Mouse (Mus musculus) C2C12 (cell line): ENCODE data around the gene Etv5. TPM values are rescaled to one million over a fixed set of nuclear protein-coding genes. Genes with fewer than 3 reads are reported as not detected.

Experiments used
- H3K27me3 ChIP-seq: one replicate; pipeline ENCODE4 v1.6.1; 2011; ENCODE audit not compliant: control insufficient read depth, insufficient read depth, insufficient read length
- H3K36me3 ChIP-seq: one replicate; pipeline ENCODE4 v1.6.1; 2011; ENCODE audit not compliant: control insufficient read depth, insufficient read depth
- H3K4me3 ChIP-seq: one replicate; pipeline ENCODE4 v1.5.1; 2011; ENCODE audit warnings: mild to moderate bottlenecking, control low read depth; ENCODE audit not compliant: poor library complexity, insufficient read depth, severe bottlenecking
- H3K79me2 ChIP-seq: one replicate; pipeline ENCODE4 v1.6.1; 2011; ENCODE audit not compliant: control insufficient read depth, insufficient read depth
- H3K79me3 ChIP-seq: one replicate; pipeline ENCODE4 v1.6.1; 2011; ENCODE audit warnings: low read depth, control low read depth
- H3ac ChIP-seq: one replicate; pipeline ENCODE3; 2011; ENCODE audit warnings: low read depth; ENCODE audit not compliant: control insufficient read depth, insufficient read length
- CEBPB ChIP-seq: IDR thresholded peaks from one replicate; pipeline ENCODE4 v1.6.1; 2011; ENCODE audit warnings: low read depth, mild to moderate bottlenecking, control low read depth, moderate library complexity
- CTCF ChIP-seq: IDR thresholded peaks from one replicate; pipeline ENCODE4 v1.5.1; 2011; ENCODE audit not compliant: control insufficient read depth, insufficient read depth, insufficient read length
- FOSL1 ChIP-seq: IDR thresholded peaks from one replicate; pipeline ENCODE4 v1.8.0; 2011; ENCODE audit warnings: mild to moderate bottlenecking, low read length; ENCODE audit not compliant: poor library complexity, insufficient read depth, severe bottlenecking
- MAX ChIP-seq: IDR thresholded peaks from one replicate; pipeline ENCODE4 v1.6.1; 2011; ENCODE audit warnings: mild to moderate bottlenecking, control low read depth
- MYOD1 ChIP-seq: IDR thresholded peaks from one replicate; pipeline ENCODE4 v1.6.1; 2011; ENCODE audit warnings: low read depth; ENCODE audit not compliant: control insufficient read depth, insufficient read length
- MYOG ChIP-seq: IDR thresholded peaks from one replicate; pipeline ENCODE4 v1.6.1; 2011; ENCODE audit not compliant: control insufficient read depth, insufficient read length; ENCODE audit errors: extremely low read depth
- USF1 ChIP-seq: IDR thresholded peaks from one replicate; pipeline ENCODE4 v1.6.1; 2011; ENCODE audit warnings: low read depth, mild to moderate bottlenecking, control low read depth, moderate library complexity
- polyA plus RNA-seq: library from polyadenylated mRNA; unstranded; fragments of >200 nt; fragmentation: generic; extraction: Trizol; gene quantifications from one replicate; pipeline ENCODE4 v1.2.1, GENCODE M21; 2012; ENCODE audit warnings: missing spikeins

Gene Etv5
- polyA plus RNA-seq, 1 experiment: 10.2 TPM

DNA sequence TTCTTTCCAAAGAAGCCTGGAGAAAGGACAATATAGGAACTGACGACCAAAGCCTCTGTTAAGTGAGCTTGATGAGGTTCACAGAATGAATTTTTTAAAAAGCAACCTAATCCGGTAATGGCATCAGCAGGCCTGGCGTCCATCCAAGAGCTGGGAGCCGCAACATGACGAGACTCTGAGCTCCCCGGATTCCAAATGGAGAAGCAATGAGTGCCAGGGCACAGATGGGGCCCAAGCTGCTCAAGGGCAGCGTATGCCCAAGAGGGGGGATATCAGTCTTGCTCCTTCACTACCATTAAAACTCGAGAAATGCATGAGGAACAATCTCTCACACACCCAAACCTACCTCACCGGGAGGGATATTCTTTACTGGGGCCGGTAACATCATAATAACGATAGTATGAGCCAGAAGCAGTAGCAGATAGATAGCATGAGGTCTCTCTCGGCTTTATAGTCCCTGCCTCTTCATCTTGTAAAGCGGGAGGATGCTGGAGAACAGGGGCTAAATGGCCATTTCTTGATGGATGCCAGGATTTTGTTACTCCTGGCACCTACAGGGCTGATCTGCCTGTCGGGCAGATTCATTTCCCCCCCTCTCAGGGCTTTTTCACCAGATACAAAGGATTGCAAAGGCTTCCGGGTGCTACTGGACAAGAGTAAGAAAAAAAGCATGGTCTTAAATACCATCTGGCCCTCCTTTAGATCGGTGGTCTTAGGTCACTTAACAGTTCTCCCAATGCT, 9.1 kb downstream of the Etv5 start:
- Histone ChIP-seq H3K79me3 (no peaks in the 10 kb centered on the region), H3K4me3 (no peak overlapping the region), H3K27me3 (no peaks in the 10 kb centered on the region), H3K79me2 (no peaks in the 10 kb centered on the region), H3ac (no peak overlapping the region), H3K36me3 (peaks cover 3% of the 10 kb centered on the region)
- TF ChIP-seq MYOD1 (no peak), FOSL1 (no peak), USF1 (no peak)

DNA sequence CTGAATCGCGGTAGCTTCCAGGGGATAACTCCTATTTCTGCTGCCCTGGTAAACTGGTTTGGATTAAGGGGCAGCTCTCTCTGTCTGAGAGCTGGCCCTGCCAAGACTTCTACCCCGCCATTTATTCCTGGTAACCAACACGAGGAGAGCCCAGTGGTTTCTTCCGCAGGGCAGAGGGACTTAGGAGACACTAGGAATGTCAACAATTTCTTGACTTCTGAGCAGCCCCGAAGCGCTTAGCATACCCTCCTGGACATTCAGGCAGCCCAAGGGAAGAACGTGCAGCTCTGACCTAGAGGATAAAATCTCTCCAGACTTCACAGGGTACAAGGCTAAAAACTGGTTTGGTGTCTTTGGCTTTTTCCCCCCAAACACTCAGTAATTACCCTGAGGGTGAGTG, 10.1 kb downstream of the Etv5 start:
- Histone ChIP-seq H3K79me3 (no peaks in the 10 kb centered on the region), H3ac (no peak overlapping the region), H3K36me3 (peaks cover 3% of the 10 kb centered on the region), H3K4me3 (no peak overlapping the region), H3K79me2 (no peaks in the 10 kb centered on the region), H3K27me3 (no peaks in the 10 kb centered on the region)
- no peak for TF ChIP-seq MYOD1
- TF ChIP-seq USF1: no peak
- no peak for TF ChIP-seq CEBPB
- TF ChIP-seq MAX: no peak
- no peak for TF ChIP-seq CTCF

DNA sequence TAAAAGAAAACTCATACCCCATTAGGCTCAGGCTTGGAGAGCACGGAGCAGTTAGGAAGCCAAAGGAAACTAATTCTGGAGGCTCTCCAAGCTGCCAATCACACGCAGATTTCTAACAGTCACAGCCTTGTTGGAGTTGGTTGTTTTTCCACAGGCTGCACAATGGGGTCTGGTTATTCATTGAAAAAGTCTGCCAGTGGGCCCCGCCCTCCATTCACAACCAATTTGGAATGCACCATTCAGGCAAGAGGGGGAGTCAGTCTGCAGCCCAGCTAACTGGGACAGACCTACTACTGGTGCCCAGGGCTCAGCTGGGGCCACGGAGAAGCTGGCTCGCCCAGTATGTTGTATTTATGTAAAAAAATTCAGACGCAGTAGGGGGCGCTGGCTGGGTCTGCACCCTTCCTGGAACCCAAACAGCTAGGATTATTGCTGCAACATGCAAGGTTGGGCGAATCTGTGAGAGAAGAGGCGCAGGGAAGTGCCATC, 10.6 kb downstream of the Etv5 start:
- Histone ChIP-seq H3K27me3 (no peaks in the 10 kb centered on the region), H3K4me3 (no peak overlapping the region), H3ac (no peak overlapping the region), H3K79me2 (no peaks in the 10 kb centered on the region), H3K36me3 (peaks cover 3% of the 10 kb centered on the region), H3K79me3 (no peaks in the 10 kb centered on the region)
- TF ChIP-seq FOSL1 (no peak), CTCF (no peak), MYOD1 (no peak), MYOG (no peak), CEBPB (no peak), USF1 (no peak), MAX (no peak)

DNA sequence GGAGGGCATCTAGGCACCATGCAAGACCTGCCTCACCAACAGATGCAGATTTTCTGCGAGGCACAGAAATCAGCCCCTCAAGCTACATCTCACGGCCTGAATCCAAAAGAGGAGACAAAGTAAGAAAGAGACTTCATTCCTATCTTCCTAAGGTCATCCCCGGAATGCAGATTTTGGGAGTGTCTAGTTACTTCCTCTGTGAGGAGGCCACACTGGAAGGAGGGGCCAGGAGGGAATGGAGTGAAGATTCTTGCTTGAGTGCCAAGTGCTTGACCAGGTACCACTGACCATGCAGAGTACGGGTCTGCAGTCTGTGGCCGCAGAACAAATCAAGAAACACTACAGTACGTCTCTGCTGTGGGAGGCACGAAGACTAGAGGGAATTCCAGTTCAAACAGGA, 12.7 kb downstream of the Etv5 start:
- peaks cover 3% of the 10 kb centered on the region for H3K36me3 ChIP-seq
- no peaks in the 10 kb centered on the region for H3K79me2 ChIP-seq
- H3ac ChIP-seq: no peak overlapping the region
- H3K4me3 ChIP-seq: no peak overlapping the region
- TF ChIP-seq CEBPB (no peak), MYOD1 (no peak)
- no peaks in the 10 kb centered on the region for H3K27me3 ChIP-seq
- no peaks in the 10 kb centered on the region for H3K79me3 ChIP-seq

DNA sequence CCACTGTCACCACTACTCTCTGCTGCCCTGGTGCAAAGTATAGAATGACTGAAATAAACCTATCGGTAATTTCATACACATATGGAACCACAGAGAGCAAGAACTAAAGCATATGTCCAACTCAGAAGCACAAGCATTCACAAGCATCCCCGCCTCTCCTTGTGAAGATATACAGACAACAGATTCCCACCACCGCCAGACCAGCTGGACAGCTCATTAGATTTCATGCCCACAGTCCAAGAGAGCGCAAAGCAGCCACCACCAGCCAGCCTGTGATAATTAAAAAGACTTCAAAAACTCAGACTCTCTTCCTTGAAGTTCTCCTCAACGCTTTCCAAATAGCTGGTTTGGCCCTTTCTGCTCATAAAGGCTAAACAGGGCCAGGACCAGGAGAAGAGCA, 17.3 kb downstream of the Etv5 start:
- no peak overlapping the region for H3ac ChIP-seq
- no peaks in the 10 kb centered on the region for H3K36me3 ChIP-seq
- no peaks in the 10 kb centered on the region for H3K27me3 ChIP-seq
- TF ChIP-seq FOSL1: no peak
- no peak for TF ChIP-seq MYOG
- no peak for TF ChIP-seq MAX
- no peak for TF ChIP-seq CEBPB
- TF ChIP-seq USF1: no peak
- no peak for TF ChIP-seq MYOD1
- TF ChIP-seq CTCF: no peak
- H3K79me3 ChIP-seq: no peaks in the 10 kb centered on the region
- H3K79me2 ChIP-seq: no peaks in the 10 kb centered on the region
- no peak overlapping the region for H3K4me3 ChIP-seq

DNA sequence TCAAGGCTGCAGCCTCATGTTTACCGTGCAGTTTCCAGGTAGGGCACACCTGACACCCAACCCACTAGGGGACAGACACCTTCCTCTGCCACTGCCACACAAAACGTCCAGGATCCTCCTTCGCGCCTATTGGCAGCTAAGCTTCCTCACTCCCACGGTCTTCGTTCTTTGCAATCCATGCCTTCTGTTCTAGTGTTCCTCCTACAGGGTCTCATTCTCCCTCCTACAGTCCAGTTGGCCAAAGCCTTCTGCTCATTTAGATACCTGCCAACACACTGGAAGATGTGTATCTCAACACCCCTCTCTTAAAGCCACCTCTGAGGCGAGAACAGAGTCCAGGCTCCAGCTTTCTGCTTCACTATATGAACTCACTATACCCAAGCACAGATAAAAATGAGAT, 21.6 kb downstream of the Etv5 start:
- Histone ChIP-seq H3K4me3 (no peak overlapping the region), H3K27me3 (no peaks in the 10 kb centered on the region), H3K79me2 (no peaks in the 10 kb centered on the region), H3K79me3 (no peaks in the 10 kb centered on the region), H3ac (no peak overlapping the region), H3K36me3 (no peaks in the 10 kb centered on the region)
- no peak for TF ChIP-seq CEBPB
- no peak for TF ChIP-seq MYOD1
- TF ChIP-seq MAX: no peak
- TF ChIP-seq CTCF: no peak
- TF ChIP-seq FOSL1: no peak
- no peak for TF ChIP-seq USF1
- no peak for TF ChIP-seq MYOG
